9 mouse cellular contexts compared by ENCODE assay signal in genomic region chr12:17238588-17239427, GRCm38 (mm10). TPM values are rescaled to one million over a fixed set of nuclear protein-coding genes. Genes with fewer than 3 reads are reported as not detected.
DNase-seq lines count a peak whose midpoint lies in the region; ATAC-seq and TF ChIP-seq lines count a peak whose summit lies in the region.
"Had no signal": no experiment of that assay in that cellular context is flagged by ENCODE, and none has a peak within 500 bp of the region (broad histone marks: within the 10 kb centered on the region; RNA-seq: fewer than 3 reads in every experiment).

No protein-coding gene starts in this region.

- TF ChIP-seq EP300 in stomach, postnatal 0 days (optimal IDR thresholded peaks at IDR 0.05) = no peak

- no peaks in the 10 kb centered on the region for H3K36me3 ChIP-seq in midbrain, embryonic 14.5 days (ENCODE audit: control insufficient read depth, insufficient read depth, low read length)
- H3K36me3 ChIP-seq in midbrain, embryonic 13.5 days = no peaks in the 10 kb centered on the region
- H3K36me3 ChIP-seq in forebrain, embryonic 16.5 days (ENCODE audit: control insufficient read depth, insufficient read depth) = no peaks in the 10 kb centered on the region
- H3K36me3 ChIP-seq in stomach, postnatal 0 days (ENCODE audit: control insufficient read depth, insufficient read depth, low read length) = no peaks in the 10 kb centered on the region
- H3K36me3 ChIP-seq: heart, embryonic 12.5 days; liver, embryonic 15.5 days had no signal

- no peaks in the 10 kb centered on the region for H3K27me3 ChIP-seq in midbrain, embryonic 14.5 days (ENCODE audit: control insufficient read depth, insufficient read depth, low read length)
- no peaks in the 10 kb centered on the region for H3K27me3 ChIP-seq in midbrain, embryonic 13.5 days
- no peaks in the 10 kb centered on the region for H3K27me3 ChIP-seq in forebrain, embryonic 16.5 days (replicated peaks; ENCODE audit: control insufficient read depth, insufficient read depth, low read length)
- H3K27me3 ChIP-seq in stomach, postnatal 0 days (ENCODE audit: control insufficient read depth, insufficient read depth, low read length) = no peaks in the 10 kb centered on the region
- H3K27me3 ChIP-seq: heart, embryonic 12.5 days; liver, embryonic 15.5 days had no signal

- H3K9ac ChIP-seq in midbrain, embryonic 14.5 days (replicated peaks; ENCODE audit: low read length) = no peak overlapping the region
- H3K9ac ChIP-seq in midbrain, embryonic 13.5 days (replicated peaks) = no peak overlapping the region
- H3K9ac ChIP-seq in forebrain, embryonic 16.5 days (replicated peaks; ENCODE audit: low read depth, low read length) = no peak overlapping the region
- H3K9ac ChIP-seq in stomach, postnatal 0 days (ENCODE audit: low read length) = no peak overlapping the region
- H3K9ac ChIP-seq: heart, embryonic 12.5 days; liver, embryonic 15.5 days had no signal

- TF ChIP-seq POLR2A in olfactory bulb, adult 2 months (IDR thresholded peaks at IDR 0.05; ENCODE audit: insufficient read depth, low read depth, low read length) = no peak

- H3K4me1 ChIP-seq in midbrain, embryonic 14.5 days (ENCODE audit: control insufficient read depth, insufficient read depth, low read length) = peaks cover 9% of the 10 kb centered on the region; the same call in 1 of the 2 replicates
- H3K4me1 ChIP-seq in midbrain, embryonic 13.5 days (replicated peaks) = peaks cover 14% of the 10 kb centered on the region
- H3K4me1 ChIP-seq in forebrain, embryonic 16.5 days (replicated peaks; ENCODE audit: control insufficient read depth, insufficient read depth, low read length) = peaks cover 14% of the 10 kb centered on the region; the same call in 1 of the 2 replicates
- H3K4me1 ChIP-seq in olfactory bulb, adult 2 months (ENCODE audit: control insufficient read depth, insufficient read depth, low read length) = peaks cover 18% of the 10 kb centered on the region
- H3K4me1 ChIP-seq in stomach, postnatal 0 days (replicated peaks; ENCODE audit: control insufficient read depth, insufficient read depth) = no peaks in the 10 kb centered on the region
- H3K4me1 ChIP-seq: liver, embryonic 15.5 days had no signal

- ATAC-seq in midbrain, embryonic 14.5 days (ENCODE audit: low FRiP score, low TSS enrichment) = no peak
- no peak for ATAC-seq in midbrain, embryonic 13.5 days
- peak; percentile 86 for ATAC-seq in forebrain, embryonic 16.5 days
- no peak for ATAC-seq in stomach, postnatal 0 days (ENCODE audit: low FRiP score, low TSS enrichment)

- WGBS in midbrain, embryonic 14.5 days = 65% methylated on average over 12 of the region's 12 CpGs
- WGBS in midbrain, embryonic 13.5 days = 65% methylated on average over 12 of the region's 12 CpGs
- 17% methylated on average over 12 of the region's 12 CpGs for WGBS in forebrain, embryonic 16.5 days
- WGBS in olfactory bulb, adult 2 months = 26% methylated on average over 12 of the region's 12 CpGs
- WGBS in stomach, postnatal 0 days = 60% methylated on average over 12 of the region's 12 CpGs

- H3K27ac ChIP-seq in midbrain, embryonic 14.5 days (replicated peaks; ENCODE audit: low read depth, low read length) = no peak overlapping the region
- no peak overlapping the region for H3K27ac ChIP-seq in midbrain, embryonic 13.5 days
- H3K27ac ChIP-seq in forebrain, embryonic 16.5 days (ENCODE audit: low read length) = no peak overlapping the region
- peak overlapping the region; percentile 68 for H3K27ac ChIP-seq in olfactory bulb, adult 2 months (ENCODE audit: insufficient read depth, low read depth, low read length)
- H3K27ac ChIP-seq in stomach, postnatal 0 days (replicated peaks) = no peak overlapping the region
- H3K27ac ChIP-seq: liver, embryonic 15.5 days had no signal

- H3K4me2 ChIP-seq in midbrain, embryonic 14.5 days (ENCODE audit: low read length) = no peak overlapping the region
- no peak overlapping the region for H3K4me2 ChIP-seq in midbrain, embryonic 13.5 days (replicated peaks)
- no peak overlapping the region for H3K4me2 ChIP-seq in forebrain, embryonic 16.5 days (ENCODE audit: low read length)
- H3K4me2 ChIP-seq in stomach, postnatal 0 days (replicated peaks; ENCODE audit: low read depth) = no peak overlapping the region
- H3K4me2 ChIP-seq: heart, embryonic 12.5 days; liver, embryonic 15.5 days had no signal

- TF ChIP-seq CTCF in olfactory bulb, adult 2 months (IDR thresholded peaks at IDR 0.05; ENCODE audit: insufficient read depth, low read depth, low read length) = no peak
- no peak for TF ChIP-seq CTCF in stomach, postnatal 0 days (IDR thresholded peaks at IDR 0.05; ENCODE audit: low read depth)

- H3K4me3 ChIP-seq in midbrain, embryonic 14.5 days (replicated peaks; ENCODE audit: low read depth, low read length) = no peak overlapping the region
- H3K4me3 ChIP-seq in midbrain, embryonic 13.5 days (replicated peaks) = no peak overlapping the region
- no peak overlapping the region for H3K4me3 ChIP-seq in forebrain, embryonic 16.5 days (replicated peaks; ENCODE audit: low read length)
- H3K4me3 ChIP-seq in olfactory bulb, adult 2 months (ENCODE audit: insufficient read depth, low read depth, low read length) = no peak overlapping the region
- H3K4me3 ChIP-seq in stomach, postnatal 0 days (ENCODE audit: low read depth, low read length) = no peak overlapping the region
- H3K4me3 ChIP-seq: heart, embryonic 12.5 days; liver, embryonic 15.5 days had no signal

- peak; percentile 17 for DNase-seq in midbrain, embryonic 14.5 days
- DNase-seq in embryo, embryonic 9.5 days (ENCODE audit: extremely low spot score) = peak; percentile 37
- DNase-seq in stomach, postnatal 0 days (ENCODE audit: low spot score) = no peak
- DNase-seq in gastrocnemius, postnatal 10 days = no peak

- no peaks in the 10 kb centered on the region for H3K9me3 ChIP-seq in midbrain, embryonic 14.5 days (ENCODE audit: control insufficient read depth, low read length)
- H3K9me3 ChIP-seq in midbrain, embryonic 13.5 days = no peaks in the 10 kb centered on the region
- no peaks in the 10 kb centered on the region for H3K9me3 ChIP-seq in forebrain, embryonic 16.5 days (ENCODE audit: control insufficient read depth, low read length)
- H3K9me3 ChIP-seq in stomach, postnatal 0 days (ENCODE audit: control insufficient read depth, low read length) = no peaks in the 10 kb centered on the region
- H3K9me3 ChIP-seq: liver, embryonic 15.5 days had no signal

RNA-seq across cellular contexts. Expression of gene Pdia6, which starts 27.5 kb away (rescaled TPM):
- polyA plus RNA-seq in midbrain, embryonic 14.5 days (2014; fragmentation: Nextera tagmentation; extraction: Ambion mirVana) = 223 and 282 TPM in 2 replicates
- 317 and 327 TPM in 2 replicates for polyA plus RNA-seq in midbrain, embryonic 13.5 days (2015; fragmentation: Nextera tagmentation; extraction: Ambion mirVana)
- 333 and 384 TPM in 2 replicates for polyA plus RNA-seq in forebrain, embryonic 16.5 days (2015; fragmentation: Nextera tagmentation; extraction: Ambion mirVana)
- polyA plus RNA-seq in olfactory bulb, adult 2 months (2012; ENCODE audit: insufficient read depth, insufficient read length, low replicate concordance, missing spikeins) = not detected in 2 replicates
- polyA plus RNA-seq in stomach, postnatal 0 days (2015; fragmentation: Nextera tagmentation; extraction: Ambion mirVana) = 353 and 375 TPM in 2 replicates
- 10 to 100 TPM; 78.9 to 89.6 TPM for total RNA-seq in gastrocnemius, postnatal 10 days (2021)

Comparison
In these comparisons a context has a peak if more than half of its experiments do, and no peak if none do; other contexts are left out.
1. DNase-seq: peak in midbrain, embryonic 14.5 days (single experiment) and embryo, embryonic 9.5 days (single experiment); none in stomach, postnatal 0 days (single experiment) and gastrocnemius, postnatal 10 days (single experiment).